Mouse (Mus musculus) adipocyte (in vitro differentiated cells): ENCODE data around the gene Gm9958.

Experiments
- DNase-seq: peaks from one replicate; pipeline ENCODE4 v3.0.0-alpha.2; 2016; ENCODE audit warnings: low spot score

Gene Gm9958

GRCm38 (mm10) chr5:90414142-90414924 lies 47.3 kb downstream of the Gm9958 start:
- peak; percentile 75 for DNase-seq

- DNase-seq, result no peak
Measured at GRCm38 (mm10) chr5:90414925-90415295, 47.9 kb downstream of the Gm9958 start.
